Mouse (Mus musculus) E14TG2a.4 (cell line): Measurements from ENCODE around the gene Cenpe.

Source experiments
- CTCF ChIP-seq: conservative IDR thresholded peaks from 2 replicates; pipeline ENCODE4 v1.5.1; 2014; ENCODE audit warnings: low read length
- NANOG ChIP-seq: IDR thresholded peaks from 2 replicates; pipeline ENCODE4 v1.6.1; 2014; ENCODE audit warnings: borderline replicate concordance, low read length, mixed read lengths
- POU5F1 ChIP-seq: IDR thresholded peaks from 2 replicates; pipeline ENCODE4 v1.6.1; 2014; ENCODE audit warnings: low read length, borderline replicate concordance

DNA sequence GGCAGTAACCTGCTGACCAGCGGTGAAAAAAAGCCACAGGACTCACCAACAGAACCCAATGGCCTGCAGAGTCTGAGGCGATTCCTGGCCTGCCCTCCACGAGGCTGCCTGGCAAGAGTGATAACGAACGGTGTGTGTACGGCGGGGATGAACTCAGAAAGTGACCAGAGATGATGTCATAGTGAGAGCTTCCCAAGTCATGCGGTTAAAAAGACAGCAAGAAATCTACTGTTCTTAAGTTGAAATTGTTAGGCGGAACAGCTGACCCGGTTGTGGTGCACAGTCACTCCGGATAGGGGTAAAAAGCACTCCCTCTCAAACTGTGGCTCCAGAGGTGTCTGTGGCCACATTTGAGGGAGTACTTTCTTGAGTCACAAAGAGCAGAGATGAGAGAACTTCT, 106.0 kb downstream of the Cenpe start:
- TF ChIP-seq CTCF (no peak), POU5F1 (no peak), NANOG (no peak)
